Mouse (Mus musculus) lung, embryonic 14.5 days (tissue): ENCODE measurements around the gene Fbf1. TPM values are rescaled to one million over a fixed set of nuclear protein-coding genes. Genes with fewer than 3 reads are reported as not detected.

Experiments used
- ATAC-seq: fragments of 200-750 bp; cut with Nextera tagmentation; 2 replicates; pipeline ENCODE4 v1.8.0; 2017; ENCODE audit warnings: mild to moderate bottlenecking, moderate TSS enrichment, moderate library complexity; ENCODE audit not compliant: insufficient read depth
- DNase-seq: peaks from one replicate; pipeline ENCODE4 v3.0.0-alpha.2; 2015
- H3K27ac ChIP-seq: fragments of 300-500 bp; sonication (generic); 2 replicates; pipeline ENCODE4 v1.5.1; 2014; ENCODE audit warnings: low read depth, mild to moderate bottlenecking, moderate library complexity
- H3K27me3 ChIP-seq: fragments of 300-500 bp; sonication (generic); 2 replicates; pipeline ENCODE4 v1.6.1; 2014; ENCODE audit warnings: low read length, control low read depth; ENCODE audit not compliant: insufficient read depth
- H3K36me3 ChIP-seq: fragments of 300-500 bp; sonication (generic); 2 replicates; pipeline ENCODE4 v1.6.1; 2014; ENCODE audit warnings: control low read depth; ENCODE audit not compliant: insufficient read depth
- H3K4me1 ChIP-seq: fragments of 300-500 bp; sonication (generic); 2 replicates; pipeline ENCODE4 v1.6.1; 2014; ENCODE audit warnings: antibody characterized with exemption, control low read depth; ENCODE audit not compliant: insufficient read depth
- H3K4me2 ChIP-seq: fragments of 300-500 bp; sonication (generic); 2 replicates; pipeline ENCODE4 v1.6.1; 2014; ENCODE audit warnings: mild to moderate bottlenecking
- H3K4me3 ChIP-seq: fragments of 300-500 bp; sonication (generic); 2 replicates; pipeline ENCODE4 v1.5.1; 2014; ENCODE audit warnings: low read depth, low read length
- H3K9ac ChIP-seq: fragments of 300-500 bp; sonication (generic); 2 replicates; pipeline ENCODE4 v1.6.1; 2014
- H3K9me3 ChIP-seq: fragments of 300-500 bp; sonication (generic); 2 replicates; pipeline ENCODE4 v1.6.1; 2016; ENCODE audit warnings: low read depth, low read length, control low read depth
- CTCF ChIP-seq: IDR thresholded peaks from 2 replicates; pipeline ENCODE4 v1.5.1; 2016; ENCODE audit warnings: antibody characterized with exemption, low read depth
- WGBS: fragments of 180-500 bp; shearing (Covaris S2); extraction: QIAGEN DNeasy Blood & Tissue Kit; methylation state at CpG from one replicate; pipeline ENCODE4 v1.1.7; 2014; 5-methylcytosine and 5-hydroxymethylcytosine counted together
- polyA plus RNA-seq: library from polyadenylated mRNA; unstranded; fragments of >200 nt; fragmentation: Nextera tagmentation; extraction: Ambion mirVana; gene quantifications from 2 replicates; pipeline ENCODE4 v1.2.1, GENCODE M21; 2014

Gene Fbf1
- polyA plus RNA-seq, 1 experiment from 2014 or later: 35.2 TPM

- H3K4me1 ChIP-seq: no peaks in the 10 kb centered on the region
- no peak for ATAC-seq
- no peak for DNase-seq
- no peaks in the 10 kb centered on the region for H3K9me3 ChIP-seq
- no peak overlapping the region for H3K9ac ChIP-seq
- 80% methylated on average over 3 of the region's 3 CpGs for WGBS
- H3K4me2 ChIP-seq: no peak overlapping the region
- no peak overlapping the region for H3K4me3 ChIP-seq
- peaks cover 42% of the 10 kb centered on the region for H3K36me3 ChIP-seq
- H3K27me3 ChIP-seq: no peaks in the 10 kb centered on the region
- TF ChIP-seq CTCF: no peak
- H3K27ac ChIP-seq: no peak overlapping the region
These were observed 17.9 kb upstream of the Fbf1 start for GRCm38 (mm10) chr11:116185836-116186235.

GRCm38 (mm10) chr11:116178411-116179121, 10.6 kb upstream of the Fbf1 start:
- Histone ChIP-seq H3K9me3 (no peaks in the 10 kb centered on the region), H3K4me1 (no peaks in the 10 kb centered on the region), H3K36me3 (peaks cover 72% of the 10 kb centered on the region), H3K4me3 (no peak overlapping the region), H3K27me3 (no peaks in the 10 kb centered on the region), H3K9ac (no peak overlapping the region), H3K27ac (no peak overlapping the region), H3K4me2 (no peak overlapping the region)
- ATAC-seq (no peak), DNase-seq (no peak)
- TF ChIP-seq CTCF: no peak
- WGBS: 83% methylated on average over 20 of the region's 20 CpGs

GRCm38 (mm10) chr11:116176010-116176409, 8.0 kb upstream of the Fbf1 start:
- 75% methylated on average over 7 of the region's 7 CpGs for WGBS
- Histone ChIP-seq H3K27ac (no peak overlapping the region), H3K9me3 (no peaks in the 10 kb centered on the region), H3K4me2 (no peak overlapping the region), H3K4me1 (no peaks in the 10 kb centered on the region), H3K9ac (no peak overlapping the region), H3K36me3 (peaks cover 88% of the 10 kb centered on the region), H3K4me3 (no peak overlapping the region), H3K27me3 (no peaks in the 10 kb centered on the region)
- TF ChIP-seq CTCF: no peak
- DNase-seq: no peak
- ATAC-seq: no peak

- Histone ChIP-seq H3K4me3 (no peak overlapping the region), H3K9me3 (no peaks in the 10 kb centered on the region), H3K27ac (no peak overlapping the region), H3K4me2 (no peak overlapping the region), H3K9ac (no peak overlapping the region), H3K4me1 (no peaks in the 10 kb centered on the region), H3K36me3 (peaks cover 81% of the 10 kb centered on the region), H3K27me3 (no peaks in the 10 kb centered on the region)
- 88% methylated on average over 22 of the region's 22 CpGs for WGBS
- TF ChIP-seq CTCF: no peak
- DNase-seq (no peak), ATAC-seq (no peak)
These were observed 6.9 kb upstream of the Fbf1 start for GRCm38 (mm10) chr11:116174775-116175448.

GRCm38 (mm10) chr11:116171959-116172358, 4.0 kb upstream of the Fbf1 start:
- no peak overlapping the region for H3K27ac ChIP-seq
- no peaks in the 10 kb centered on the region for H3K27me3 ChIP-seq
- H3K4me3 ChIP-seq: no peak overlapping the region
- no peak for TF ChIP-seq CTCF
- H3K9ac ChIP-seq: no peak overlapping the region
- no peaks in the 10 kb centered on the region for H3K9me3 ChIP-seq
- peaks cover 55% of the 10 kb centered on the region for H3K36me3 ChIP-seq
- ATAC-seq: no peak
- H3K4me1 ChIP-seq: no peaks in the 10 kb centered on the region
- 82% methylated on average over 2 of the region's 2 CpGs for WGBS
- no peak overlapping the region for H3K4me2 ChIP-seq
- DNase-seq: no peak

GRCm38 (mm10) chr11:116170003-116170800, 2.2 kb upstream of the Fbf1 start:
- Histone ChIP-seq H3K27me3 (no peaks in the 10 kb centered on the region), H3K4me2 (no peak overlapping the region), H3K27ac (no peak overlapping the region), H3K36me3 (peaks cover 55% of the 10 kb centered on the region), H3K4me3 (no peak overlapping the region), H3K4me1 (peaks cover 7% of the 10 kb centered on the region; the same call in 1 of the 2 replicates), H3K9ac (no peak overlapping the region), H3K9me3 (no peaks in the 10 kb centered on the region)
- 85% methylated on average over 5 of the region's 5 CpGs for WGBS
- ATAC-seq (no peak), DNase-seq (no peak)
- no peak for TF ChIP-seq CTCF

- H3K9me3 ChIP-seq: no peaks in the 10 kb centered on the region
- no peaks in the 10 kb centered on the region for H3K27me3 ChIP-seq
- DNase-seq: no peak
- no peak overlapping the region for H3K4me2 ChIP-seq
- 86% methylated on average over 3 of the region's 3 CpGs for WGBS
- no peak overlapping the region for H3K27ac ChIP-seq
- peaks cover 7% of the 10 kb centered on the region; the same call in 1 of the 2 replicates for H3K4me1 ChIP-seq
- H3K4me3 ChIP-seq: no peak overlapping the region
- no peak for TF ChIP-seq CTCF
- no peak for ATAC-seq
- H3K36me3 ChIP-seq: peaks cover 55% of the 10 kb centered on the region
- no peak overlapping the region for H3K9ac ChIP-seq
These were observed 1.2 kb upstream of the Fbf1 start for GRCm38 (mm10) chr11:116169214-116169613.
